Mouse (Mus musculus) embryonic facial prominence, embryonic 13.5 days (tissue): ENCODE data around the gene Ctsq. TPM values are rescaled to one million over a fixed set of nuclear protein-coding genes. Genes with fewer than 3 reads are reported as not detected.
"Not testable (repeated sequence)": the region's sequence is repeated elsewhere in the genome, so short reads cannot be mapped to it uniquely, and the experiment has no call there.

Source experiments
- ATAC-seq: fragments of 200-750 bp; cut with Nextera tagmentation; 2 replicates; pipeline ENCODE4 v1.8.0; 2017; ENCODE audit warnings: low read depth; ENCODE audit not compliant: insufficient number of reproducible peaks, insufficient read depth, low FRiP score, low TSS enrichment
- H3K27ac ChIP-seq: fragments of 300-500 bp; sonication (generic); 2 replicates; pipeline ENCODE4 v1.5.1; 2015; ENCODE audit warnings: moderate library complexity, mild to moderate bottlenecking, inconsistent platforms
- H3K27me3 ChIP-seq: fragments of 300-500 bp; sonication (generic); 2 replicates; pipeline ENCODE4 v1.6.1; 2015; ENCODE audit warnings: mild to moderate bottlenecking, inconsistent platforms
- H3K36me3 ChIP-seq: fragments of 300-500 bp; sonication (generic); 2 replicates; pipeline ENCODE4 v1.6.1; 2015; ENCODE audit warnings: mild to moderate bottlenecking, inconsistent platforms
- H3K4me1 ChIP-seq: fragments of 300-500 bp; sonication (generic); 2 replicates; pipeline ENCODE4 v1.6.1; 2015; ENCODE audit warnings: inconsistent platforms
- H3K4me2 ChIP-seq: fragments of 300-500 bp; sonication (generic); 2 replicates; pipeline ENCODE4 v1.6.1; 2015; ENCODE audit warnings: moderate library complexity, mild to moderate bottlenecking, inconsistent platforms
- H3K4me3 ChIP-seq: fragments of 300-500 bp; sonication (generic); 2 replicates; pipeline ENCODE4 v1.5.1; 2015; ENCODE audit warnings: mild to moderate bottlenecking, inconsistent platforms
- H3K9ac ChIP-seq: fragments of 300-500 bp; sonication (generic); 2 replicates; pipeline ENCODE4 v1.6.1; 2015; ENCODE audit warnings: mild to moderate bottlenecking, inconsistent platforms
- H3K9me3 ChIP-seq: fragments of 300-500 bp; sonication (generic); 2 replicates; pipeline ENCODE4 v1.6.1; 2016; ENCODE audit warnings: inconsistent platforms
- WGBS: fragments of 180-500 bp; shearing (Covaris S2); methylation state at CpG from one replicate; pipeline ENCODE4 v1.1.7; 2015; ENCODE audit warnings: mixed read lengths; 5-methylcytosine and 5-hydroxymethylcytosine counted together
- polyA plus RNA-seq: library from polyadenylated mRNA; unstranded; fragments of >200 nt; fragmentation: Nextera tagmentation; extraction: Ambion mirVana; gene quantifications from 2 replicates; pipeline ENCODE4 v1.2.1, GENCODE M21; 2015

Gene Ctsq
- not detected in 2 replicates for polyA plus RNA-seq

DNA sequence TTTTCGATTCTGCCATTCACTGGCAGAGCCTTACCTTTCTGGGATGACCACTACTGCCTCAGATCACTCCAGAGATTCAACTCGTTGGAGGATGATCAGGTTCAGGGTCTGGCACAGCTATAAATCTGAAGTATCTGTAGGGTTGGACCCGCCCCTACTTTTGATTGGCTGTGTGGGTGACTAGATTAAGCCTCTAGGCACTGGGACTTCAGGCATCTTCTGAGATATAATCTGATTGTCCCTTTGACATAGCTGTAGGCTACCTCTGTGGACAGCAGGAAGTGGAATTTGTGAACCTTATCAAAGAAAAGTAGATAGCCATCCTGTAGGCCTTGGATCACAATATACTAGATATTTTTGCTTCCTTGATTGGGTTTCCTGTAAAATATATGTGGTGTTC, at the start of gene Ctsq:
Ctsq (minus strand) TSS at position 101 of the 400 bp plus-strand sequence.
- no peak for ATAC-seq
- no peak within 1 kb of the TSS for H3K4me3 ChIP-seq

DNA sequence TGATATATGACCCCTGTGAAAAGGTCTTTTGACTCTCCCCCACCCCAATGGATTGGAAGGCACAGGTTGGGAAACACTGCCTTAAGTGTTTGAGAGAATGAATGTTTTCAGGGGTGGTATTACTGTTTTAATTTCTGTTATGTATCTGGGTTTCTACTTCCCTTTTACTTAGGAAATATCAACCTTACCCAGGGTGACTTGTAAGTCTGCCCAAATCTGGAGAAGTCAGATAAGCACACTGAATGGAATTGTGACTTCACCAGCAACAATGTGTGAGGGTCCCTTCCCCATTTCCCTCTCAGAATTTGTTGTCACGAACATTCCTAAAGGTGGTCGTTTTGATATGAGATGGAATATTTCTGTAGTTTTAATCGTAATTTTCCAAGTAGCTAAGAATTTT, 17.6 kb downstream of the Ctsq start:
- Histone ChIP-seq H3K4me3 (no peak overlapping the region), H3K4me2 (no peak overlapping the region), H3K27me3 (no peaks in the 10 kb centered on the region), H3K9me3 (peaks cover 14% of the 10 kb centered on the region), H3K36me3 (no peaks in the 10 kb centered on the region), H3K9ac (no peak overlapping the region), H3K27ac (no peak overlapping the region), H3K4me1 (no peaks in the 10 kb centered on the region)
- 85% methylated on average over 3 of the region's 3 CpGs for WGBS
- ATAC-seq = no peak

More for the DNA sequence above, at the start of gene Ctsq:
- Histone ChIP-seq H3K27ac (no peak within 1 kb of the TSS), H3K36me3 (no peaks in the 10 kb centered on the region), H3K9ac (no peak within 1 kb of the TSS), H3K27me3 (no peaks in the 10 kb centered on the region), H3K4me2 (no peak within 1 kb of the TSS), H3K9me3 (peaks cover 7% of the 10 kb centered on the region; the same call in 1 of the 2 replicates), H3K4me1 (no peaks in the 10 kb centered on the region)
- 60% methylated on average over 3 of the region's 3 CpGs for WGBS

DNA sequence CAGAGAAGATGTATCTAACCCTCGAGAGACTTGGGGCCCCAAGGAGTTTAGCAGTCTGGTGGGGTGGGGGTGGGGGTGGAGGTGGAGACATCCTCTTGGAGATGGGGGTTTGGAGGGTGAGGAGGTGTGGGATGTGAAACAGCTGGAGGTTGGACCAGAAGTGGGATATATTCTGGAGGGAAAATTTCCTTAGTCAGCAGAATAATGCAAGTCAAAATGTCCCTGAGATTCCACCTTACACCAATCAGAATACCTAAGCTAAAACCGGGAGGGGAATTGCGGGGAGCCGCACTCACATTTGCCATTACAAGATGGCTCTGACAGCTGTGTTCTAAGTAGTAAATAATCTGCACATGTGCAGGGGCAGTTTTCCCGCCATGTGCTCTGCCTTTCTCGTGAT, 18.6 kb downstream of the Ctsq start:
- Histone ChIP-seq H3K27ac (no peak overlapping the region), H3K9ac (no peak overlapping the region), H3K27me3 (no peaks in the 10 kb centered on the region), H3K4me2 (no peak overlapping the region), H3K9me3 (peaks cover 11% of the 10 kb centered on the region), H3K4me1 (no peaks in the 10 kb centered on the region), H3K4me3 (no peak overlapping the region), H3K36me3 (no peaks in the 10 kb centered on the region)
- no peak for ATAC-seq
- WGBS = 82% methylated on average over 5 of the region's 6 CpGs

DNA sequence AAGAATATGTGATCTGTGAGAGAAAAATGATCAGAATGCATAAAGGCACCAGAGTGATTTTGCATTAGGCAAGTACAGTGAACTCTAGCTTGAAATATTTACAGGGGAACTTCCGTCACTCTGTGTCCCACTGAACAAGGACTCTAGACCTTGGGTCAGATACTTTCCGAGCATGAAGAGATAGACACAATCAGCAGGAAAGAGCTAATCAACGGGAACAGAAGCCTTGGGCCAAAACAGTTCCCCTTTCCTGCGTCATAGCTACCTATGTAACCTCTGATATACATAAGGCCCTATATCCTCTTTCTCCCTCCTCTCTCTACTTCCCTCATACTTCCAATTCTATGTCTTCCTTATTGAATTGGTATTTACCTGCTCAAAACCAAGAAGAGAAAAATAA, 30.3 kb downstream of the Ctsq start:
- Histone ChIP-seq H3K27ac (no peak overlapping the region), H3K9ac (no peak overlapping the region), H3K27me3 (no peaks in the 10 kb centered on the region), H3K4me1 (no peaks in the 10 kb centered on the region), H3K9me3 (peaks cover 20% of the 10 kb centered on the region; the same call in 1 of the 2 replicates), H3K4me3 (no peak overlapping the region), H3K4me2 (no peak overlapping the region), H3K36me3 (no peaks in the 10 kb centered on the region)
- WGBS = 74% methylated on average over 4 of the region's 4 CpGs
- ATAC-seq = no peak

DNA sequence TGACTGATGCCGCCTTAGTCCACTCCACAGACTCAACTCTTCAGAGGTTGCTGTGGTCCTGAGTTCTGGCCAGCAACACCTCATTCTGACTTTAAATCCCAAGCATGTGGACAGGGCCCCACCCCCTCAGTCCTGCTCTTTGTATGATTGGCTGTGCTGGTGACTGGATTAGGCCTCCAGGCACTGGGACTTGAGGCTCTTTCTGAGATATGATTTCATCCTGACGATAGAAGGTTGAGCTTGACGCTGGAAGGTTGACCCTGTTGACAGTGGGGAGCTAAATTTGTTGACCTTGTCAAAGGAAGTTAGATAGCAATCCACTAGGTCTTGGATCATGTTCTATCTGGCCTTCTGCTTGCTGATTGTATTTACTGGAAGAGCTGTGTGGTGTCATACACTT, 34.6 kb downstream of the Ctsq start, which contains the start of gene Ctsj:
Ctsj (minus strand) TSS at position 101 of the 400 bp plus-strand sequence.
- no peaks in the 10 kb centered on the region for H3K4me1 ChIP-seq

DNA sequence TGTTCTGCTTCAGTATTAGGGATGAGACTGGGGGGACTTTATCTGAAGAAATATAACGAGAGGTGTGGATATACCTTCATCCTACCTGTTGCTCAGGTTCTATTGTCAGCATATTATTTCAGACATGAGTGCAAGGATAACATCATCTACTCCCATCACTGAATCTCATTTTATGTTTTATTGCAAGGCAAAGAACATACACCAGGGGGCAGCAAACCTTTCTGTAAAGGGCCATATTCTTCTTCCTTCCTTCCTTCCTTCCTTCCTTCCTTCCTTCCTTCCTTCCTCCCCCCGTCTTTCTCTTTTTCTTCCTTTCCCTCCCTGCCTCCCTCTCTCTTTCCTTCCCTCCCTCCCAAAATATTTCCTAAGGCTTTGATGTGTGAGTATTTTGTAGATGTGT, 42.8 kb downstream of the Ctsq start:
- no peaks in the 10 kb centered on the region for H3K36me3 ChIP-seq
- no peak overlapping the region for H3K27ac ChIP-seq
- H3K4me2 ChIP-seq = no peak overlapping the region
- WGBS = 52% methylated on average over 2 of the region's 2 CpGs
- H3K4me1 ChIP-seq = no peaks in the 10 kb centered on the region
- H3K9me3 ChIP-seq = no peaks in the 10 kb centered on the region
- no peak for ATAC-seq
- no peaks in the 10 kb centered on the region for H3K27me3 ChIP-seq
- no peak overlapping the region for H3K9ac ChIP-seq
- H3K4me3 ChIP-seq = no peak overlapping the region

More for the DNA sequence above, 34.6 kb downstream of the Ctsq start, which contains the start of gene Ctsj:
- Histone ChIP-seq H3K9ac (no peak within 1 kb of the TSS), H3K9me3 (peaks cover 15% of the 10 kb centered on the region; the same call in 1 of the 2 replicates), H3K4me2 (no peak within 1 kb of the TSS), H3K36me3 (no peaks in the 10 kb centered on the region), H3K4me3 (no peak within 1 kb of the TSS), H3K27ac (no peak within 1 kb of the TSS), H3K27me3 (no peaks in the 10 kb centered on the region)
- WGBS = 72% methylated on average over 3 of the region's 3 CpGs
- ATAC-seq = no peak

DNA sequence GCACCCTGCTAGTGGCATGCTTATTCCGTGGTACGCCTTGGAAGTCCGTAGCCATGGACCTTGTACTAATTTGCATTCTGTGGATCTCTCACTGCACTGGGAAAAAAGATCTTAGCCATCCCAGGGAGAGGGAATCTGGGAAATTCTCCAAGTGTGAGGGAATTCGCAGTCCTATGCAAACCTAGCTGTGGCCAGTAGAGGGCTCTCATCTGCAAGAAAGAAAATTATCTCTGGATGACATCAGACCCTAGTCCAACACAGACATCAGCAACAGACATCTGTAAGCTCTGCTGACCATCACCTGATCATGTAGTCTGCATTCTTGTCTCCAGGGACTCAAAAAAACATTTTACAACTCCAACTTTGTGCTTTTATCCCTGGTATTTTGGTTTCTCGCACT, 53.5 kb downstream of the Ctsq start:
- not testable (repeated sequence) for H3K9ac ChIP-seq, ATAC-seq
- WGBS = 75% methylated on average over 5 of the region's 5 CpGs

More for the DNA sequence above, 53.5 kb downstream of the Ctsq start:
- H3K4me3 ChIP-seq, H3K27me3 ChIP-seq, H3K27ac ChIP-seq, H3K4me1 ChIP-seq, H3K36me3 ChIP-seq, H3K9me3 ChIP-seq, H3K4me2 ChIP-seq: not testable (repeated sequence)

Other genes starting within 250 kb of the Ctsq start
- not detected in 2 replicates for gene Ctsll3, start 237.8 kb downstream of the Ctsq start, polyA plus RNA-seq
- gene 4930486L24Rik, start 176.2 kb downstream of the Ctsq start, polyA plus RNA-seq = 0.39 and 0.42 TPM in 2 replicates
- gene Gm49392, start 143.7 kb downstream of the Ctsq start, polyA plus RNA-seq = not detected in 2 replicates
- gene Ctla2b, start 143.2 kb downstream of the Ctsq start, polyA plus RNA-seq = 1.5 and 5.0 TPM in 2 replicates
- gene Tpbpb, start 135.8 kb downstream of the Ctsq start, polyA plus RNA-seq = not detected in 2 replicates
- gene Gm49393, start 105.0 kb downstream of the Ctsq start, polyA plus RNA-seq = not detected in 2 replicates
- 1.3 and 2.8 TPM in 2 replicates for gene Gm49391, start 104.1 kb downstream of the Ctsq start, polyA plus RNA-seq
- gene Ctla2a, start 104.0 kb downstream of the Ctsq start, polyA plus RNA-seq = 19.2 and 23.0 TPM in 2 replicates
- gene Tpbpa, start 98.6 kb downstream of the Ctsq start, polyA plus RNA-seq = not detected in 2 replicates
- not detected in 2 replicates for gene Ctsj, start 34.7 kb downstream of the Ctsq start, polyA plus RNA-seq
- not detected in 2 replicates for gene Ctsr, start 123.6 kb upstream of the Ctsq start, polyA plus RNA-seq
- gene Cts6, start 162.8 kb upstream of the Ctsq start, polyA plus RNA-seq = not detected in 2 replicates
- gene Cts8, start 214.7 kb upstream of the Ctsq start, polyA plus RNA-seq = not detected in 2 replicates
- not detected in 2 replicates for gene Gm49398, start 248.2 kb upstream of the Ctsq start, polyA plus RNA-seq